Mouse (Mus musculus) left cerebral cortex, postnatal 25 days (tissue): ENCODE results near the gene Fam228b. TPM values are rescaled to one million over a fixed set of nuclear protein-coding genes. Genes with fewer than 3 reads are reported as not detected.
A peak's percentile ranks its signal among the peaks of the same experiment; 100 is the strongest.
"Not testable (repeated sequence)": the region's sequence is repeated elsewhere in the genome, so short reads cannot be mapped to it uniquely, and the experiment has no call there.

Experiments used
- DNase-seq, 2 experiments: peaks; one replicate each; pipeline ENCODE4 v3.0.0; 2022; ENCODE audit warnings: low spot score in 2 of 2, mixed read lengths in 1 of 2
- intact Hi-C: fragments of 180-260 bp; cut with DNase I; formaldehyde crosslinking; loops from one replicate; pipeline ENCODE4 v1.15.1; 2025
- total RNA-seq, 2 experiments: library from RNA; stranded (reverse); gene quantifications; 2 replicates each; pipeline ENCODE4 v1.2.3; 2021

Gene Fam228b
- total RNA-seq: 10 to 100 TPM; 13.8 to 22.5 TPM

DNA sequence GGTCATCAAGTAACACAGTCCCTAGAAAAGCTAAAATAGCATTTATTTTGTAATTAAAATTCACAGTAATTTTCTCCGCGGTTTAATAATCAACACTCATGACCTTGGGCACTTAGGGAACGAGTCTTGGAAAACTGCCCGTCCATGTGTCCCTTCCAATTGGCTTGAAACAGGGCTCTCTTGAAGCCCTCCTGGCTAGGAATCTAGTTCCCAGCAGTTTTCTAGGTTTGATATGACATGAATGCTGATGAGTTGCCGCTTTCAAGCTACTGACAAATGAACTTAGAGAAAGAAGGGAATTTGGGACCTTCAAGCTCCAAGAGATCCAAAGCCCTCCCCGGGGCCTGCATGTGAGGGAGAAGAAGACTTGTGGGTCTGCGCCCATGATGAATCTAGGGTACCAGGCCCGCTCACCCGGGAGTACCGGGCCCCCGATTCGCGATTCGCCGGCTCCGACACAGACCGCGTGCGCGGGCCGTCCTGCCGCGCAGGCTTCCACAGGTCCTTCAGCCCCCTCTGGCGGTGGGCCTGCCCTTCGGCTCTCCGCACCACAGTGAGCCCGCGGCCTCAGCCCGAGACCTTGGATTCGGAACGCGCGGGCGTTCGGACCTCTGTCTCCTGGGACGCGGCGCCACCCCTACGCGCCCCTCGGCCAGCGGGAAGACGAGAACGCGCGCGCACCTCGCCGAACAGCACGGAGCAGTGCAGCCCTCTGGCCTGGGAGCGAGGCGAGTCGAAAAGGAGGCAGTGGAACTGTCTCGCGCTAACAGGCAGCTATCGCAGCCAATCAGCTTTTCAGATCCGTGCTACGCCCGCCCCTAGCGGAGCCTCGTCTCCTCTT, at the start of gene Fam228b, which contains the start of gene Pfn4:
Gene Fam228b, minus strand, starts transcription at position 776 of the 841 bp plus-strand sequence.
Gene Pfn4, plus strand, starts transcription at position 531 of the 841 bp plus-strand sequence.
- intact Hi-C loops: loop anchor here (2.0 to 5.0 kb wide), 4 partner anchors 49 to 196 kb away; partner anchors contain the start of genes Sf3b6 and Wdcp
- peak; percentile 97 to 98 for DNase-seq

DNA sequence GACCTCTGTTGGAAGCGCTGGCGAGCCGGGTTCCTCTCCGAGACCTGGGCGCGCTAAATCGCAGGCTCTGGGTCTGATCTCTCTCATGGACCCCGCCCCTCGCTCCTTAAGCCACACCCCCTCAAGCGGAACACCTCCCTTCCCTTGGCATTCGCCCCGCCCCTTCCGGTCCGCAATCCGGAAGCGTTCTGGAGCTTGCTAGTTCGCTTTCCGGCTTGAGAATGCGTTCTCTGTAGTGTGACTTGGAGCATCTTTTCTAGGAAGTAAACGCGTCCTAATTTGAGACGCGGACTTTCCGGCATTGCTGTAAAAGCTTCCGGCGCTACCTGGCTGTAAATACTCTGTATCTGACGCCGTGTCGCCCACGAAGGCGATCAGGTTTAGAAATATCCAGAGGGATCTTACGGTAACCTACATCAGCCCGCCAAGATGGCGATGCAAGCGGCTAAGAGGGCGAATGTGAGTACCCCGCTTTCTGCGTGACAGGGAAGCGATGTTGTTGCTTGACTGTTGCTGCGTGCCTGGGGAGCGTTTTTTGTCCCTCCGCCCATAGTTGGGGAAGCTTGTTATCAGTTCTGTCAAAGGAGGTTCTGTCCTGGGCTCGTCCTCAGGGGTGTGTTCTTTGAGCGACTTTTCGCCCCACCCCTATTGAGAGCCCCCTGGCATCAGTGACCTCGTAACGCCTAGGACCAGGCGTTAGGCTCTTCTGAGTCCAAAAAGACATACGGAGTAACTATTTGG, 48.5 kb upstream of the Fam228b start, which contains the start of gene Sf3b6:
Gene Sf3b6, plus strand, starts transcription at position 184 of the 741 bp plus-strand sequence.
- intact Hi-C loops: loop anchor here (5.0 kb wide), 1 partner anchor 50 kb away; the partner anchor contains the start of genes Fam228b and Pfn4

DNA sequence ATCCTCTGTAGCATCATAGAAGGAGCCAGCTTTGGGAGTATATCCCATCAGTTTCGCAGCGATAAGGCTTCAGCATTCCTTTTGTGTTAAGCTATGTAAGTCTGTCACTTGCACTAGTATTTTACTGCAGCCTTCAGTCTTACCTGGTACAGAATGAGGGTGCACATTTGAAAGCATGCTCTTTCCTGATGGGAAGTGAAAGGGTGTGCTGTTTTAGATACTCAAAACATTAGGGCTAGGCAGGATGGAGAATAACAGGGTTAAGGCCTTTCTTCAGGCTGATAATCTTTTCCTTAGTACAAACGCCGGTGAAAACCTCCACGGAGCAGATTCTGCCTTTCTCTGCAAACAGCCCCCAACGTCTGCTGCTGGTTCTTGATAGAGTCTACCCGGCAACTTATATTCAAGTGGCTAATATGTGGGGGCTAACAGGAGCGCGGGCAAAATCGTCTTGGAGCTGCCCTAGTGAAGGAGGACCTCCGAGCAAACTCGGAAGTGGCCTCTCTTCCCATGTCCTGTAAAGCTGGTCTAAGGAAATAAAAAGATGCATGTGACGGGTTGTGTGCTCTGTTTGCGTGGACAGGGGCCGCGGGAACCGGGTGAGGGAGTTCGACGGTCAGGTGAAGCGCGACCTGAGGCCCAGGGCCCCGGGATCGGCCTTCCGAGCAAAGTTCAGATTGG, 47.8 kb upstream of the Fam228b start:
- intact Hi-C loops: loop anchor here (5.0 kb wide), 1 partner anchor 50 kb away; the partner anchor contains the start of genes Fam228b and Pfn4

More for the DNA sequence above, 48.5 kb upstream of the Fam228b start, which contains the start of gene Sf3b6:
- DNase-seq: peak; percentile 95 to 99

DNA sequence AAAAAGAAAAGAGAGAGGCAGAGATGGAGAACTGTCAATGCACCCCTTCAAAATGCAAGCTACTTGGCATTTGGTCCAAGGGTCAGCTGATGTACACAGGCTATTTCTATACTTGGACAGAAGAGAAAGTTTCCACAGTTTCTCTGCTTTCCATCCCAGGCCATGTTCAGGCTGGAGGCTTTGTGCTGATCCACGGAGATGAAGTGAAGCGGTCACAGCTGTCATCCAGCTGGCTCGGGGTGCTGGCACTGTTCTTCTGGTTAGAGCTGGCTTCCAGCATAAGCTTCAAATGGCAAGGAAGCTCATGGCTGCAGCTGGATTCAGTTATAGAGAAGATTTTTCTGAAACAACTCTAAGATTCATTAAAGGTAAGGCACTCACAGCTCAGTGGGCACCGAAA, 44.6 kb upstream of the Fam228b start:
- intact Hi-C loops: no loop called here

More for the DNA sequence above, 47.8 kb upstream of the Fam228b start:
- peak in 1 of 2 experiments; percentile 13 for DNase-seq

GRCm38 (mm10) chr12:4811705-4812104, 42.6 kb upstream of the Fam228b start:
- DNase-seq: no peak
- intact Hi-C loops: no loop called here

More for the DNA sequence above, 44.6 kb upstream of the Fam228b start:
- no peak for DNase-seq

DNA sequence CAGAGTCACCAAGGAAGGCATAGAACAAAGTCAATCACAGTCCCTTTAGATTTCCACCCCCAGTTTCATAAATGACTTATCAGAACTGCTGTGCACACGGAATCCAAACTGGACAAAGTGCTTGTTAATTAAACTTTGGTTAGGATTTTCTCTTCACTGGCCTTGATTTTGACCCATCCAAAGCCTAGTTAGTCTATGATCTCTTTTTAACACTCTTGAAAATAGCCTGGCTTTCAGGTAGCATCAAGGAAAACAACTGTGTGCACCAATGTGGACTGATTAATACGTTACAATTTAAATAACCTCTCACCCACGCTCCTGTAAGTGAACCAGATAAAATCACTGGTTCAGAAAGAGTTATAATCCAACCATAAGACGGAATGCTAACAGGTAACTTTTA, 42.0 kb upstream of the Fam228b start:
- intact Hi-C loops: no loop called here
- no peak for DNase-seq

- intact Hi-C loops: not testable (repeated sequence)
These were observed 28.4 kb upstream of the Fam228b start for GRCm38 (mm10) chr12:4797471-4797870.

GRCm38 (mm10) chr12:4793718-4794117, 24.7 kb upstream of the Fam228b start:
- peak in 1 of 2 experiments; percentile 14 for DNase-seq
- intact Hi-C loops: no loop called here

More at GRCm38 (mm10) chr12:4797471-4797870, 28.4 kb upstream of the Fam228b start:
- not testable (repeated sequence) for DNase-seq

GRCm38 (mm10) chr12:4788128-4788527, 19.1 kb upstream of the Fam228b start:
- intact Hi-C loops, DNase-seq: not testable (repeated sequence)

GRCm38 (mm10) chr12:4784466-4784865, 15.4 kb upstream of the Fam228b start:
- intact Hi-C loops: no loop called here

DNA sequence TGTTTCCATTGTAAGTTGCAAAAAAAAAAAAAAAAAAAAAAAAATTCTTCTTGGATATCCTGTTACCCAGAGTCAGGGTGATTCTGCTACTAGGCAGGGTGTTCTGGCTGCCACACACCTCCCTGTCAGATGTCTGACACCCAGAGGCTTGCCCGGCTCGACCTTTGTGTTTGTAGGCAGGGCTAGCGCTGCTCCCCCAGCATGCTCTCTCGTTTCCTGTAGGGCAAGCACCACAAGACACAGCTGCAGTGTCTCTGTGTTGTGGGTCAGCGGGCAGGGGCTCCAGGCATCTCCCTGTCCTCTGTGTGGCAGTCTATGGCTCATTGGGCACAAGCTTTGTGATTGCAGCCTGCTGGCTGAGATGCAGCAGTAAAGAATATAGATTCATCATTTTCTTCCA, 14.5 kb upstream of the Fam228b start:
- no peak for DNase-seq
- intact Hi-C loops: no loop called here

More at GRCm38 (mm10) chr12:4784466-4784865, 15.4 kb upstream of the Fam228b start:
- no peak for DNase-seq

DNA sequence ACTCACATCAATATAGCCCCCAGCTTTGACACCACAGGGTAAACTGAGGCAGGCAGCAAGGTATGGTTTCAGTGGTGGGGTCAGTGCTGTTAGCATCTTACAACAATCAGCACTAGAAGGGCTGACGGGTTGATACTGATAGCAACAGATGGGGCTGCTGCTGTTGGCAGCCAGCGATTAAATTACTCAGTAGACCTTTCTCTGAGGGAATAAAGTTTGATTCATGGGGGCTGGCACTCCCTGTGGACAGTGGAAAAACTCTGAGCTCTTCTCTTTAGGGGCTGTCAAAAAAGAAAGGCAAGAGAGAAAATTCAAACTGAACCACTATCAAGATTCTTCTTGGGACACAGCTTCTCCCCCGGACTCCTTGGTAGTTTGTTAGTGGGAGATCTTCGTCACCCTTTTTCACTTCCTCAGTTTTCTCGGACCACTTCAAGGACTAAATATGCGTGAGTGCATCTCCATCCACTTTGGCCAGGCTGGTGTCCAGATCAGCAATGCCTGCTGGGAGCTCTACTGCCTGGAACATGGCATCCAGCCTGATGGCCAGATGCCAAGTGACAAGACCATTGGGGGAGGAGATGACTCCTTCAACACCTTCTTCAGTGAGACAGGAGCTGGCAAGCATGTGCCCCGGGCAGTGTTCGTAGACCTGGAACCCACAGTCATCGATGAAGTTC, 12.8 kb upstream of the Fam228b start:
- intact Hi-C loops, DNase-seq: not testable (repeated sequence)

- intact Hi-C loops: no loop called here
- DNase-seq: no peak
These were observed 12.2 kb upstream of the Fam228b start for GRCm38 (mm10) chr12:4781270-4781669.

DNA sequence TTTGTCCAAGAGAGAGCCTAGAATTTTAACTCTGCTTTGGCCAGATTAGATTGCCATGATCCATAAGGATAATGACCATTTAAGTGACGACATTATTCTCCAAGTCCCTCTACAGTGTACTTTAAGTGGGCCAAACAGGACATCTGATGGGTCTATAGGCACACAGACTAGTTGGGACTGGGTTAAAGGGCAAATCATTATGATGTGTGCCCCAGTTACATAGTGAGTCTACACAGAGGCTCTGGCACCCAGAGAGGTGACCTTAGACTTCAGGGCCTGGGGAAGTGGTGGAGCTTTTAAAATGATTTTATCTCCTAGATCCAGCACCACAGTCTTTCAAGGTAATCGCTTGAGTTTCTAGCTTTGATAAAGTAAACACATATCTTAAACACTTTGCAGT, 11.2 kb upstream of the Fam228b start:
- no peak for DNase-seq
- intact Hi-C loops: no loop called here

DNA sequence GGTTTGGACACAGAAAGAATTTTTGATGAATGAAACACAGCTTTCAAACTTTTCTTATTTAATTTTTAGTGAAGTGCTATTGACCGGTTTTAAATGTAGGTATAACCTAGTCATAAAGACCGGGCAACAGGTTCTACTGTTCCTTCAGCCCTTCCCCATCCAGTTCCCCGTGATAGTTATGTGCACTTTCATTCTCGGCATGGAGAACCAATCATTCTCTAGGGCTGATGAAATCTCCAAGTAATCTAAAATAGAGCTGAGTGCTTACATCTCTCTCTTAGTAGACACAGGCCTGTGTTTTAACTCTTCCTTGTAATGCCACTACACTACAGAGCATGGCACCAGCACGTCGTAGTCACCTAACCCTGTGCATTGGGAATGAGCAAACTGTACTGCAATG, 8.7 kb upstream of the Fam228b start:
- no peak for DNase-seq
- intact Hi-C loops: no loop called here

- intact Hi-C loops: no loop called here
These were observed 6.5 kb upstream of the Fam228b start for GRCm38 (mm10) chr12:4775588-4775949.

DNA sequence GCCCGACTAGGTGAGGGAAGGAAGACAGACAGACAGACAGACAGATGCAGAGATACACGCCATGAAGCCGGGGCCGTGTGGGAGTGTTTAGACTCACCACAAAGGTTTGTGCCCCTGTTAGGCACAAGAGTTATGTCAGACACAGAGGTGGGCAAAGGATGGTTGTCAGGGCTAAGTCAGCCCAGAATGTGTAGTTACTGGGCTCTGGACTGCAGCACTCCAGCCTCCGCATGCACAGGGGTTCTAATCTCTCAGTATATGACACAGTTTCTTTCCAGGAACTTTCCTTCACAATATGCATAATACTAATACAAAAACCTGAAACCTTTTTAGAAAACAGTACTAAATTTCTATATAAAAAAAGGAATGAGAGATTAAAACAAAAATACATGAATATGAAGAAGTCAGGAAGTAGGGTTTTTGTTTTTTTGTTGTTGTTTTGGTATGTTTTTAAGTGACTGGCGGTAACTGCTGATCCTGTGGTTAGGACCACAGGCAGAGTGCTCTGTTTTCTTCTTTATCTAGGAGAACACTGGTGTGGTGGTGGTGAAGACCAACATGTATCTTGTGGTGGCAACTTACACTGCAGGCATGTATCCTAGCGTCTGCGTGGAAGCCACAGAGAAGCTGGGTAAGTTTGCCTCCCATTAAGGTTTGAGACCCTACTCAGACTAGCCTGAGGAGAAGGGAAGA, 6.0 kb upstream of the Fam228b start:
- DNase-seq: no peak
- intact Hi-C loops: no loop called here

More at GRCm38 (mm10) chr12:4775588-4775949, 6.5 kb upstream of the Fam228b start:
- no peak for DNase-seq

DNA sequence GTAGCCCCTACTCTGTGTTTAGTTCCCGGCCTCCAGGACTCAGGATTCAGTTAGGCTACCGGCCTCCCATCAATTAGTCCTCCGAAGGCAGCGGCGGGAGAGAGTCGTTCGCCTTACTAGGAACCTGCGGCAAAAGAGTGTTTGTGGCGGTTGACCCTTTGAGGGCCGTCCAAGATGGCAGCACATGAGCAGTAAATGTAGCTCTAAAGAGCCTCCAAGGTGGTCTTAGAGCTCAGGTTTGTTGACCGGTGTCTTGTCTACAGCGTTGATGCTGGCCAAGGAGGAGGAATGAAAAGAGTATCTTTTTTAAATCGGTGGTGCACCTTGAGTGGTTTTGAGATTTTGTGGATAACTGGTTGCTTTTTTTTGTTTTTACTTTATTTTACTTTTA, 261 bp upstream of the Fam228b start:
- intact Hi-C loops: loop anchor here (2.0 to 5.0 kb wide), 4 partner anchors 48 to 197 kb away; partner anchors contain the start of genes Sf3b6 and Wdcp
- no peak for DNase-seq
